Mouse (Mus musculus) embryonic fibroblast, embryonic 13.5 days (primary cell): Measurements from ENCODE around the gene Etfa.

Experiments used
- CTCF ChIP-seq: IDR thresholded peaks from 2 replicates; pipeline ENCODE4 v1.5.1; 2011; ENCODE audit warnings: mild to moderate bottlenecking, control low read depth, low read length, moderate library complexity, borderline replicate concordance; ENCODE audit not compliant: insufficient read depth
- POLR2A ChIP-seq: IDR thresholded peaks from 2 replicates; pipeline ENCODE4 v1.6.1; 2011; ENCODE audit warnings: low read depth, mild to moderate bottlenecking, control low read depth, low read length, moderate library complexity

DNA sequence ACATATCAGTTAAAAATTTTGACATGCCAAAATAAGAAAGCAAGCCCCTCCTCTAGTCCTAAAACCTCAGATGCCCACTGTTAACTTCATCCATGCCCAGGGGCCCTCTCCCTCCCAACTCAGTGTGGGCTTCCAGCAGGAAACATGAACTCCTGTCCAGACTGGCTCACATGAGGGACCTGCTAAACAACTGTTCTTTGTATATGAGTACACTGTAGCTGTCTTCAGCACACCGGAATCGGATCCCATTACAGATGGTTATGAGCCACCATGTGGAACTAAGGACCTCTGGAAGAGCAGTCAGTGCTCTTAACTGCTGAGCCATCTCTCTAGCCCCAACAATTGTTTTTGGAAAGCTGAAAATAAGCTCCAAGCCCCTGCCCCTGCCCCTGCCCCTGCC is 105.3 kb downstream of the Etfa start:
- TF ChIP-seq POLR2A (no peak), CTCF (no peak)
